Comparison of ENCODE assay signal across 9 mouse cellular contexts in genomic region chr17:86906136-86906461, GRCm38 (mm10). TPM values are rescaled to one million over a fixed set of nuclear protein-coding genes. Genes with fewer than 3 reads are reported as not detected.
DNase-seq lines count a peak whose midpoint lies in the region; ATAC-seq lines count a peak whose summit lies in the region.
"Had no signal": no experiment of that assay in that cellular context is flagged by ENCODE, and none has a peak within 500 bp of the region (broad histone marks: within the 10 kb centered on the region; RNA-seq: fewer than 3 reads in every experiment).

No protein-coding gene starts in this region.

- H3K4me1 ChIP-seq in hindbrain, embryonic 11.5 days (replicated peaks; ENCODE audit: control insufficient read depth, insufficient read depth, low read length), result no peaks in the 10 kb centered on the region; the same call in 1 of the 2 replicates

- no peak overlapping the region for H3K27ac ChIP-seq in hindbrain, embryonic 11.5 days (ENCODE audit: low read depth, low read length)

- peak; percentile 42 for DNase-seq in MEL-GATA-1-ER (ENCODE audit: extremely low read depth, low read depth)
- peak; percentile 76 to 81 for DNase-seq in cerebellum, adult 18-20 months
- DNase-seq in forelimb bud, embryonic 11.5 days (ENCODE audit: low read depth, low spot score), result peak; percentile 85
- peak; percentile 92 for DNase-seq in hindbrain, embryonic 11.5 days (ENCODE audit: low spot score)
- DNase-seq in layer of hippocampus, adult 9-10 months (ENCODE audit: low spot score), result peak; percentile 81
- peak; percentile 93 for DNase-seq in lung, postnatal 36 days
- DNase-seq in retina, postnatal 7 days (ENCODE audit: low read depth, low spot score), result peak; percentile 76
- DNase-seq in urinary bladder, postnatal 25 days (ENCODE audit: low spot score), result peak; percentile 83

- H3K4me2 ChIP-seq in hindbrain, embryonic 11.5 days (replicated peaks; ENCODE audit: low read depth, low read length), result no peak overlapping the region

- no peaks in the 10 kb centered on the region for H3K27me3 ChIP-seq in hindbrain, embryonic 11.5 days (ENCODE audit: control insufficient read depth, insufficient read depth, low read length)

- H3K36me3 ChIP-seq in hindbrain, embryonic 11.5 days (ENCODE audit: control insufficient read depth, insufficient read depth, low read length), result no peaks in the 10 kb centered on the region

- ATAC-seq in hindbrain, embryonic 11.5 days (ENCODE audit: low FRiP score), result no peak

- H3K4me3 ChIP-seq in hindbrain, embryonic 11.5 days (ENCODE audit: low read depth, low read length), result no peak overlapping the region
- H3K4me3 ChIP-seq: megakaryocyte, embryonic 14.5 days had no signal

- no peak overlapping the region for H3K9ac ChIP-seq in hindbrain, embryonic 11.5 days (ENCODE audit: low read depth, low read length)

- no peaks in the 10 kb centered on the region for H3K9me3 ChIP-seq in hindbrain, embryonic 11.5 days (ENCODE audit: control insufficient read depth, low read length)
- H3K9me3 ChIP-seq: megakaryocyte, embryonic 14.5 days had no signal

- WGBS in hindbrain, embryonic 11.5 days, result 7% methylated on average over 9 of the region's 9 CpGs

RNA-seq across cellular contexts. Expression of gene Tmem247, which starts 11.0 kb away (rescaled TPM):
- polyA plus RNA-seq in hindbrain, embryonic 11.5 days (2014; fragmentation: Nextera tagmentation; extraction: Ambion mirVana), result not detected in 2 replicates

RNA-seq across cellular contexts. Expression of gene Atp6v1e2, which starts 41.6 kb away (rescaled TPM):
- not detected in 2 replicates for polyA plus RNA-seq in hindbrain, embryonic 11.5 days (2014; fragmentation: Nextera tagmentation; extraction: Ambion mirVana)

RNA-seq across cellular contexts. Expression of gene Rhoq, which starts 56.8 kb away (rescaled TPM):
- 10.7 and 13.1 TPM in 2 replicates for polyA plus RNA-seq in hindbrain, embryonic 11.5 days (2014; fragmentation: Nextera tagmentation; extraction: Ambion mirVana)

Comparison
In these comparisons a context has a peak if more than half of its experiments do, and no peak if none do; other contexts are left out.
1. DNase-seq: peak in every context shown above with its lines; median percentile 93 in lung, postnatal 36 days; 92 in hindbrain, embryonic 11.5 days; 85 in forelimb bud, embryonic 11.5 days; 83 in urinary bladder, postnatal 25 days; 81 in layer of hippocampus, adult 9-10 months; 78 in cerebellum, adult 18-20 months; 76 in retina, postnatal 7 days; 42 in MEL-GATA-1-ER.